Mouse (Mus musculus): ENCODE results near the gene Ptdss2. TPM values are rescaled to one million over a fixed set of nuclear protein-coding genes. Genes with fewer than 3 reads are reported as not detected.

Ptdss2 gene
- polyA plus RNA-seq (2012; rRNA removed), result 329 and 346 TPM in 2 replicates

DNA sequence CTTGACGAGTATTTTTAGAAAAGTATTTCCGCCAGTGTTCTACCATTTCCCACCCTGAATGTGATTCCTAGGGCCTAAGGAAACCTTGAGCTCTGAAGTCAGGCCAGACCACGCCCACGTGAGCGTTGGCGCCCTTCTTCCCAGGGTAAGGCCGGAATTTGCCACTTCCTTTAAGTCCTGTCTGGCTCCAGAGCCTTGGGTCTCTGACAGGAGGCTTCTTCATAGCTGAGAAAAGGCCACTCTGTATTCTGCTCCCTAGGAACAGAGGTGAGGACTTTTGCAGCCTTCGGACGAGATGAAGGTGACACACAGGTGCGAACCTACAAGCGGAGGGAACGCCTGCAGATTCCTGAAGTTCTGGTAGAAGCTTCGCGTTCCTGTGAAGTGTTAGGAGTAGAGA is at the start of gene Ptdss2:
Gene Ptdss2, plus strand, starts transcription at position 138 of the 400 bp plus-strand sequence.
- H3K4me3 ChIP-seq (ENCODE audit: control insufficient read depth, low read depth, low read length), result peak within 1 kb of the TSS; percentile 86
- no peak for TF ChIP-seq CTCF (IDR thresholded peaks at IDR 0.05; ENCODE audit: control insufficient read depth, insufficient read depth, insufficient replicate concordance, low read depth, low read length)
- TF ChIP-seq POLR2A (IDR thresholded peaks at IDR 0.05; ENCODE audit: control insufficient read depth, low read depth, low read length), result no peak
- peak within 1 kb of the TSS; percentile 30 for H3K27ac ChIP-seq (ENCODE audit: control insufficient read depth, insufficient read depth, low read depth, low read length)
- no peaks in the 10 kb centered on the region for H3K27me3 ChIP-seq (ENCODE audit: control insufficient read depth, insufficient read depth, low read length)
- peaks cover 11% of the 10 kb centered on the region for H3K4me1 ChIP-seq (ENCODE audit: control insufficient read depth, insufficient read depth, low read length)
- H3K36me3 ChIP-seq (ENCODE audit: control insufficient read depth, insufficient read depth, low read length), result no peaks in the 10 kb centered on the region

DNA sequence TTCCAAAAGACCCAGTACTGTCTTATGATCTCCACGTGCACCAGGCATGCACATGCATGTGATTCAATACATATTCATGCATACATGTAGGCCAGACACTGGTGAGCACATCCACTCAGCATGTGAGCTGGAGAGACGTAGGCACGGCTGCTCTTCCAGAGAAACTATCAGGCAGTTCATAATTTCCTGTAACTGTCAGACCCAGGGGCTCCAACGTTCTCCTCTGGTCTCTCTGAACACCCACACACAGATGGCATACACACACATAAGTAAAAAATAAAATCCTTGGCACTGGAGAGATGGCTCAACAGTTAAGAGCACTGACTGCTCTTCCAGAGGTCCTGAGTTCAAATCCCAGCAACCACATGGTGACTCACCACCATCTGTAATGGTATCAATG is 48.4 kb upstream of the Ptdss2 start:
- no peak overlapping the region for H3K27ac ChIP-seq (ENCODE audit: control insufficient read depth, insufficient read depth, low read depth, low read length)
- H3K4me1 ChIP-seq (ENCODE audit: control insufficient read depth, insufficient read depth, low read length), result peaks cover 16% of the 10 kb centered on the region
- no peak for TF ChIP-seq POLR2A (IDR thresholded peaks at IDR 0.05; ENCODE audit: control insufficient read depth, low read depth, low read length)
- no peak for TF ChIP-seq CTCF (IDR thresholded peaks at IDR 0.05; ENCODE audit: control insufficient read depth, insufficient read depth, insufficient replicate concordance, low read depth, low read length)
- no peak overlapping the region for H3K4me3 ChIP-seq (ENCODE audit: control insufficient read depth, low read depth, low read length)
- no peaks in the 10 kb centered on the region for H3K27me3 ChIP-seq (ENCODE audit: control insufficient read depth, insufficient read depth, low read length)
- no peaks in the 10 kb centered on the region for H3K36me3 ChIP-seq (ENCODE audit: control insufficient read depth, insufficient read depth, low read length)

GRCm38 (mm10) chr7:141077841-141078240 is 44.3 kb upstream of the Ptdss2 start, which contains the start of gene Pkp3:
Gene Pkp3, plus strand, starts transcription at chr7:141078218.
- no peaks in the 10 kb centered on the region for H3K36me3 ChIP-seq (ENCODE audit: control insufficient read depth, insufficient read depth, low read length)
- no peaks in the 10 kb centered on the region for H3K27me3 ChIP-seq (ENCODE audit: control insufficient read depth, insufficient read depth, low read length)
- H3K4me1 ChIP-seq (ENCODE audit: control insufficient read depth, insufficient read depth, low read length), result peaks cover 6% of the 10 kb centered on the region
- no peak within 1 kb of the TSS for H3K27ac ChIP-seq (ENCODE audit: control insufficient read depth, insufficient read depth, low read depth, low read length)
- no peak within 1 kb of the TSS for H3K4me3 ChIP-seq (ENCODE audit: control insufficient read depth, low read depth, low read length)
- TF ChIP-seq POLR2A (IDR thresholded peaks at IDR 0.05; ENCODE audit: control insufficient read depth, low read depth, low read length) (no peak), CTCF (IDR thresholded peaks at IDR 0.05; ENCODE audit: control insufficient read depth, insufficient read depth, insufficient replicate concordance, low read depth, low read length) (no peak)

DNA sequence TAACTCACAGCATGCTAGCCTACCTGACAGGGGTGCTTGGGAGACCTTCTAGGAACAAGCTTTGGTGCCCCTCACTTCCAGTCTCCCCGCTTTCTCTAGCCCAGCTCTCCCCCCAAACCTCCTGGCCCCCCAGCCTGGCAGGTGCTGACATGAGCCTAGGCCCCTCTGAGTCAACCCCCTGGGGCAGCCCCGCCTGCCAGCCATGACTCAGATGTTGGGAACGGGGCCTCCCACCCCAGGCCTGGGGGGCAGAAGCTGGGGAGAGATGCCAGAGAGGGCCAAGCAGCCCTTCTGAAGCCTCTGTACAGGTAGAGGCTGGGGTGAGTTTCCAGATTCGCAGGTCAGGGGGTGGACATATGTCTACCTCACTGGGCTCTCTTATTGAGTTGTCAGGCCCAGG is 43.3 kb upstream of the Ptdss2 start:
- H3K27ac ChIP-seq (ENCODE audit: control insufficient read depth, insufficient read depth, low read depth, low read length), result no peak overlapping the region
- no peaks in the 10 kb centered on the region for H3K36me3 ChIP-seq (ENCODE audit: control insufficient read depth, insufficient read depth, low read length)
- peaks cover 6% of the 10 kb centered on the region for H3K4me1 ChIP-seq (ENCODE audit: control insufficient read depth, insufficient read depth, low read length)
- H3K27me3 ChIP-seq (ENCODE audit: control insufficient read depth, insufficient read depth, low read length), result no peaks in the 10 kb centered on the region
- no peak overlapping the region for H3K4me3 ChIP-seq (ENCODE audit: control insufficient read depth, low read depth, low read length)
- TF ChIP-seq CTCF (IDR thresholded peaks at IDR 0.05; ENCODE audit: control insufficient read depth, insufficient read depth, insufficient replicate concordance, low read depth, low read length), result no peak
- no peak for TF ChIP-seq POLR2A (IDR thresholded peaks at IDR 0.05; ENCODE audit: control insufficient read depth, low read depth, low read length)

DNA sequence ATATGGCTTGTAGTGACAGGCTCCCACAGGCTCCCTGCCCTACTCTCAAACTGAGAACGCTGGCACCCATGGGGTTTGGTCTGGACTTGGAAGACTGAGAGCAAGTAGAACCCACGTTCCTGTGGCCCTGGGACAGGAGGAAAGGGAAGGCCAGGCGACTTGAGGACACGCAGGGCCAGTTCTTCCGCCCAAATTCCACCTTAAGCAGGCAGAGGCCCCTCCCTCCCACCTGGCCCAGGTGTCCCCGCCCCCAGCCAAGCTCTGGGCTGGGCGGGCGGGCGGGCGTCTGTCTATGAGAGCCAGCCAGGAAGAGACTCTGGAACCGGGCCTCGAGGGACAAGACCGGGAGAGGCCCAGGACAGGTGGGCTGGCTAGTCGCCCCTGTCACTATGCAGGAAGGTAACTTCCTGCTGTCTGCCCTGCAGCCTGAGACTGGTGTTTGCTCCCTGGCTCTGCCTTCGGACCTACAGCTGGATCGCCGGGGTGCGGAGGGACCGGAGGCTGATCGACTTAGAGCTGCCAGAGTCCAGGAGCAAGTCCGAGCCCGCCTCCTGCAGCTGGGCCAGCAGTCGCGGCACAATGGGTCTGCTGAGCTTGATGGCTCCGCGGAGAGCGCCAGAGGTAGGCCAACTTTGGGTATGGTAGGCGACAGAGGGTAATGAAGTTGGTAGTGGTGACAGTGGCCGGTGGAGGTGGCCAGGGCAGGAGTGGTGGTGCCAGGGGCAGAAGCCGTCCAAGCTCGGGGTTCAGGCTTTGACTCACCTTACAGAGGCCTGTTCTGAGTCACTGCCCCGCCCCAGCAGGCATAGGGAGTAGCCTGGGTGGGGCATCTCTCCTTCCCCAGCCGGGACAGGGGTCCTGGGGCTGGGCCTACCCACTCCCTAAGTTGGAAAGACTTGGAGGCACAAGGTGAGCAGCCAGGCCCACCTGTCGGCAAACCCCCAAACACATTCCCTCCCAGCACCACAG is 42.4 kb upstream of the Ptdss2 start:
- TF ChIP-seq POLR2A (IDR thresholded peaks at IDR 0.05; ENCODE audit: control insufficient read depth, low read depth, low read length), result no peak
- TF ChIP-seq CTCF (IDR thresholded peaks at IDR 0.05; ENCODE audit: control insufficient read depth, insufficient read depth, insufficient replicate concordance, low read depth, low read length), result no peak
- peaks cover 6% of the 10 kb centered on the region for H3K4me1 ChIP-seq (ENCODE audit: control insufficient read depth, insufficient read depth, low read length)
- no peaks in the 10 kb centered on the region for H3K36me3 ChIP-seq (ENCODE audit: control insufficient read depth, insufficient read depth, low read length)
- H3K27ac ChIP-seq (ENCODE audit: control insufficient read depth, insufficient read depth, low read depth, low read length), result no peak overlapping the region
- H3K4me3 ChIP-seq (ENCODE audit: control insufficient read depth, low read depth, low read length), result no peak overlapping the region
- H3K27me3 ChIP-seq (ENCODE audit: control insufficient read depth, insufficient read depth, low read length), result no peaks in the 10 kb centered on the region

- Histone ChIP-seq H3K27me3 (ENCODE audit: control insufficient read depth, insufficient read depth, low read length) (no peaks in the 10 kb centered on the region), H3K4me1 (ENCODE audit: control insufficient read depth, insufficient read depth, low read length) (peaks cover 13% of the 10 kb centered on the region), H3K4me3 (ENCODE audit: control insufficient read depth, low read depth, low read length) (peak overlapping the region; percentile 66), H3K27ac (ENCODE audit: control insufficient read depth, insufficient read depth, low read depth, low read length) (no peak overlapping the region), H3K36me3 (ENCODE audit: control insufficient read depth, insufficient read depth, low read length) (no peaks in the 10 kb centered on the region)
- TF ChIP-seq CTCF (IDR thresholded peaks at IDR 0.05; ENCODE audit: control insufficient read depth, insufficient read depth, insufficient replicate concordance, low read depth, low read length), result no peak
- no peak for TF ChIP-seq POLR2A (IDR thresholded peaks at IDR 0.05; ENCODE audit: control insufficient read depth, low read depth, low read length)
These were observed 34.3 kb upstream of the Ptdss2 start for GRCm38 (mm10) chr7:141087894-141088293.

- TF ChIP-seq CTCF (IDR thresholded peaks at IDR 0.05; ENCODE audit: control insufficient read depth, insufficient read depth, insufficient replicate concordance, low read depth, low read length), result no peak
- 0 out of 2 replicates have a peak, but pooled peaks have one; percentile 17 for TF ChIP-seq POLR2A (IDR thresholded peaks at IDR 0.05; ENCODE audit: control insufficient read depth, low read depth, low read length)
- Histone ChIP-seq H3K27me3 (ENCODE audit: control insufficient read depth, insufficient read depth, low read length) (no peaks in the 10 kb centered on the region), H3K27ac (ENCODE audit: control insufficient read depth, insufficient read depth, low read depth, low read length) (no peak overlapping the region), H3K4me3 (ENCODE audit: control insufficient read depth, low read depth, low read length) (peak overlapping the region; percentile 66), H3K4me1 (ENCODE audit: control insufficient read depth, insufficient read depth, low read length) (peaks cover 13% of the 10 kb centered on the region), H3K36me3 (ENCODE audit: control insufficient read depth, insufficient read depth, low read length) (no peaks in the 10 kb centered on the region)
These were observed 33.7 kb upstream of the Ptdss2 start for GRCm38 (mm10) chr7:141088473-141088872.
